Mouse (Mus musculus) MEL (cell line): Measurements from ENCODE around the gene Defa34. TPM values are rescaled to one million over a fixed set of nuclear protein-coding genes. Genes with fewer than 3 reads are reported as not detected.
"Not testable (repeated sequence)": the region's sequence is repeated elsewhere in the genome, so short reads cannot be mapped to it uniquely, and the experiment has no call there.

Experiments
- DNase-seq: peaks from one replicate; pipeline ENCODE4 v3.0.0; 2011; ENCODE audit warnings: low read depth, low spot score
- H3K27ac ChIP-seq: 2 replicates; pipeline ENCODE4 v1.5.1; 2012; ENCODE audit warnings: low read depth, mild to moderate bottlenecking, control low read depth, low read length, moderate library complexity; ENCODE audit not compliant: control insufficient read depth
- H3K27me3 ChIP-seq, 2 experiments: fragments of 150-350 bp in 1 of 2; sonication (generic) in 1 of 2; 2 replicates each; pipeline ENCODE4 v1.6.1; 2012; ENCODE audit warnings: low read length in 2 of 2, mild to moderate bottlenecking in 2 of 2, improper control_type of control experiment in 1 of 2, moderate library complexity in 1 of 2; ENCODE audit not compliant: insufficient read depth in 2 of 2, control insufficient read depth in 1 of 2
- H3K36me3 ChIP-seq, 2 experiments: 2 replicates each; pipeline ENCODE4 v1.6.1; 2012 to 2014; ENCODE audit warnings: low read length in 2 of 2, improper control_type of control experiment in 1 of 2, inconsistent platforms in 1 of 2, mild to moderate bottlenecking in 1 of 2; ENCODE audit not compliant: insufficient read depth in 2 of 2, control insufficient read depth in 1 of 2
- H3K4me1 ChIP-seq, 2 experiments: fragments of 150-350 bp in 1 of 2; sonication (generic) in 1 of 2; 2 replicates each; pipeline ENCODE4 v1.6.1; 2012; ENCODE audit warnings: low read length in 2 of 2, improper control_type of control experiment in 1 of 2, mild to moderate bottlenecking in 1 of 2; ENCODE audit not compliant: insufficient read depth in 2 of 2, control insufficient read depth in 1 of 2
- H3K4me3 ChIP-seq, 2 experiments: fragments of 150-350 bp in 1 of 2; sonication (generic) in 1 of 2; 2 replicates each; pipeline ENCODE4 v1.5.1; 2012; ENCODE audit warnings: low read depth in 2 of 2, low read length in 2 of 2, mild to moderate bottlenecking in 2 of 2, moderate library complexity in 2 of 2, control low read depth in 1 of 2, improper control_type of control experiment in 1 of 2; ENCODE audit not compliant: control insufficient read depth in 1 of 2, insufficient read depth in 1 of 2
- H3K79me2 ChIP-seq: 2 replicates; pipeline ENCODE4 v1.6.1; 2012; ENCODE audit warnings: mild to moderate bottlenecking, low read length, moderate library complexity; ENCODE audit not compliant: control insufficient read depth, poor library complexity, insufficient read depth
- H3K9ac ChIP-seq: 2 replicates; pipeline ENCODE4 v1.6.1; 2012; ENCODE audit warnings: low read depth, mild to moderate bottlenecking, control low read depth, low read length, moderate library complexity; ENCODE audit not compliant: control insufficient read depth, poor library complexity, severe bottlenecking
- H3K9me3 ChIP-seq: fragments of 150-350 bp; sonication (generic); replicated peaks from 2 replicates; pipeline ENCODE4 v1.6.1; 2012; ENCODE audit warnings: mild to moderate bottlenecking, low read length, improper control_type of control experiment, moderate library complexity; ENCODE audit not compliant: insufficient read depth
- polyA plus RNA-seq, 2 experiments: library from polyadenylated mRNA; stranded (reverse) in 1 of 2; unstranded in 1 of 2; fragments of >175 nt in 1 of 2; fragments of >200 nt in 1 of 2; gene quantifications; 2 replicates each; pipeline versions ENCODE4 v1.2.1 to v1.2.4; 2012; ENCODE audit warnings: low replicate concordance in 2 of 2, low read depth in 1 of 2; ENCODE audit not compliant: insufficient read length in 2 of 2, insufficient read depth in 1 of 2, missing spikeins in 1 of 2
- total RNA-seq: library from RNA; depleted of rRNA; stranded (reverse); fragments of 300-350 nt; gene quantifications from 2 replicates; pipeline ENCODE4 v1.2.3, GENCODE M21; 2012; rRNA removed

Defa34 gene
- not detected in 2 replicates for total RNA-seq
- polyA plus RNA-seq: not detected

DNA sequence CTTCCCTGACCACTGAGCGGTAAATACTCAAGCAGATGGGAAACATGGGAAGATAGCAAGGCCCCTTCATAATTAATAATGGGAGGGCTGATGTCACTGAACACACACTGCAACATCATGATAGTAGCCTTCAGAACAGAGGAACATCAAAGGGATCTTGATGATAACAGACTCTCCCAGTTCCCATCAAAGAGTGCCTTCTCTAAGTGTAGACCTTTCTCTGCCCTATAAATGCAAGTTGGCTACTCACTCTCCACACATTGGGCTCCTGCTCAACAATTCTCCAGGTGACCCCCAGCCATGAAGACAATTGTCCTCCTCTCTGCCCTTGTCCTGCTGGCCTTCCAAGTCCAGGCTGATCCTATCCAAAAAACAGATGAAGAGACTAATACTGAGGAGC, at the start of gene Defa34:
Gene Defa34, plus strand, starts transcription at position 301 of the 400 bp plus-strand sequence.
- not testable (repeated sequence) for H3K27ac ChIP-seq, DNase-seq, H3K36me3 ChIP-seq, H3K9ac ChIP-seq, H3K27me3 ChIP-seq, H3K4me3 ChIP-seq, H3K9me3 ChIP-seq, H3K4me1 ChIP-seq, H3K79me2 ChIP-seq

DNA sequence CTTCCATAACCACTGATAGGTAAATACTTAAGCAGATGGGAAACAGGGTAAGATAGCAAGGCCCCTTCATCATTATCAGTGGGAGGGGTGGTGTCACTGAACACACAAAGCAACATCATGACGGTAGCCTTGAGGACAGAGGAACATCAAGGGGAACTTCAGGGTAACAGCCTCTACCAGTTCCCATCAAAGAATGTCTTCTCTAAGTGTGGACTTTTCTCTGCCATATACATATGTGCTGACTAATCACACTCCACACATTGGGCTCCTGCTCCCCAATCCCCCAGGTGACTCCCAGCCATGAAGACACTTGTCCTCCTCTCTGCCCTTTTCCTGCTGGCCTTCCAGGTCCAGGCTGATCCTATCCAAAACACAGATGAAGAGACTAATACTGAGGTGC, 47.7 kb upstream of the Defa34 start, which contains the start of gene Defa26:
Gene Defa26, plus strand, starts transcription at position 301 of the 400 bp plus-strand sequence.
- not testable (repeated sequence) for H3K4me1 ChIP-seq, H3K4me3 ChIP-seq, H3K9me3 ChIP-seq, H3K27ac ChIP-seq, H3K27me3 ChIP-seq, H3K36me3 ChIP-seq, H3K9ac ChIP-seq, H3K79me2 ChIP-seq, DNase-seq

DNA sequence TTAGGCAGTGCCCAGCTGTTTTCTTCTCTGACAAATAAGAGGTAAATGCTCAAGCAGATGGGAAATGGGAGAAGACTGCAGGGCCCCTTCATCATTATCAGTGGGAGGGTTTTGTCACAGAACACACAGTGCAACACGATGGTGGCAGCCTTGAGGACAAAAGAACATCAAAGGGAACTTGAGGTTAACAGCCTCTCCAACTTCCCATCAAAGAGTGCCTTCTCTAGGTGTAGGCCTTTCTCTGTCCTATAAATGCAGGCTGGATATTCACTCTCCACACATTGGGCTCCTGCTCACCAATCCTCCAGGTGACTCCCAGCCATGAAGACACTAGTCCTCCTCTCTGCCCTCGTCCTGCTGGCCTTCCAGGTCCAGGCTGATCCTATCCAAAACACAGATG, 10.1 kb upstream of the Defa34 start, which contains the start of gene Defa17:
Gene Defa17, plus strand, starts transcription at position 301 of the 400 bp plus-strand sequence.
- not testable (repeated sequence) for H3K9me3 ChIP-seq, H3K79me2 ChIP-seq, DNase-seq, H3K36me3 ChIP-seq, H3K27ac ChIP-seq, H3K27me3 ChIP-seq, H3K4me3 ChIP-seq, H3K9ac ChIP-seq, H3K4me1 ChIP-seq

DNA sequence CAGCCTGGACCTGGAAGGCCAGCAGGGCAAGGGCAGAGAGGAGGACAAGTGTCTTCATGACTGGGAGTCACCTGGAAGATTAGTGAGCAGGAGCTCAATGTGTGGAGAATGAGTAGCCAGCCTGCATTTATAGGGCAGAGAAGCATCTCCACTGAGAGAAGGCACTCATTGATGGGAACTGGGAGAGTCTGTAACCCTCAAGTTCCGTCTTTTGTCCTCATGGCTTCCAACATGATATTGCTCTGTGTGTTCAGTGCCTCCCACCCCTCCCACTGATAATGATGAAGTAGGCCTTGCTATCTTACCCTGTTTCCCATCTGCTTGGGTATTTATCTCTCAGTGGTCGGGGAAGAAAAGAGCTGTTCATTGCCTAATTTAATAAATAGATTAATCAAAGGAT, 37.9 kb downstream of the Defa34 start, which contains the start of gene AY761184:
Gene AY761184, minus strand, starts transcription at position 101 of the 400 bp plus-strand sequence.
- not testable (repeated sequence) for H3K36me3 ChIP-seq, H3K79me2 ChIP-seq, H3K9ac ChIP-seq, H3K27ac ChIP-seq, DNase-seq, H3K4me3 ChIP-seq, H3K9me3 ChIP-seq, H3K27me3 ChIP-seq, H3K4me1 ChIP-seq

Other genes starting within 250 kb of the Defa34 start
- not detected in 2 replicates for gene Defa36, start 238.4 kb upstream of the Defa34 start, total RNA-seq
- not detected for gene Defa36, start 238.4 kb upstream of the Defa34 start, polyA plus RNA-seq
- not detected in 2 replicates for gene Gm7849, start 209.2 kb upstream of the Defa34 start, total RNA-seq
- gene Gm7849, start 209.2 kb upstream of the Defa34 start, polyA plus RNA-seq: not detected
- not detected in 2 replicates for gene Defa20, start 156.5 kb upstream of the Defa34 start, total RNA-seq
- not detected for gene Defa20, start 156.5 kb upstream of the Defa34 start, polyA plus RNA-seq
- not detected in 2 replicates for gene Defa32, start 136.8 kb upstream of the Defa34 start, total RNA-seq
- gene Defa32, start 136.8 kb upstream of the Defa34 start, polyA plus RNA-seq: not detected
- not detected in 2 replicates for gene Defa37, start 100.4 kb upstream of the Defa34 start, total RNA-seq
- not detected for gene Defa37, start 100.4 kb upstream of the Defa34 start, polyA plus RNA-seq
- not detected in 2 replicates for gene Defa28, start 82.8 kb upstream of the Defa34 start, total RNA-seq
- gene Defa28, start 82.8 kb upstream of the Defa34 start, polyA plus RNA-seq: not detected
- not detected in 2 replicates for gene Gm7861, start 71.3 kb upstream of the Defa34 start, total RNA-seq
- not detected for gene Gm7861, start 71.3 kb upstream of the Defa34 start, polyA plus RNA-seq
- gene Defa26, start 47.6 kb upstream of the Defa34 start, total RNA-seq: not detected in 2 replicates
- not detected for gene Defa26, start 47.6 kb upstream of the Defa34 start, polyA plus RNA-seq
- not detected in 2 replicates for gene Defa17, start 10.0 kb upstream of the Defa34 start, total RNA-seq
- gene Defa17, start 10.0 kb upstream of the Defa34 start, polyA plus RNA-seq: not detected
- gene AY761184, start 37.8 kb downstream of the Defa34 start, total RNA-seq: not detected in 2 replicates
- not detected for gene AY761184, start 37.8 kb downstream of the Defa34 start, polyA plus RNA-seq
- gene Defa24, start 68.7 kb downstream of the Defa34 start, total RNA-seq: not detected in 2 replicates
- not detected for gene Defa24, start 68.7 kb downstream of the Defa34 start, polyA plus RNA-seq
- not detected in 2 replicates for gene Defb50, start 157.7 kb downstream of the Defa34 start, total RNA-seq
- gene Defb50, start 157.7 kb downstream of the Defa34 start, polyA plus RNA-seq: not detected
- not detected in 2 replicates for gene Defb2, start 174.1 kb downstream of the Defa34 start, total RNA-seq
- gene Defb2, start 174.1 kb downstream of the Defa34 start, polyA plus RNA-seq: not detected
- not detected in 2 replicates for gene Defb10, start 193.1 kb downstream of the Defa34 start, total RNA-seq
- not detected for gene Defb10, start 193.1 kb downstream of the Defa34 start, polyA plus RNA-seq
- gene Defb9, start 219.6 kb downstream of the Defa34 start, total RNA-seq: not detected in 2 replicates
- gene Defb9, start 219.6 kb downstream of the Defa34 start, polyA plus RNA-seq: not detected
- not detected in 2 replicates for gene Defb11, start 240.6 kb downstream of the Defa34 start, total RNA-seq
- gene Defb11, start 240.6 kb downstream of the Defa34 start, polyA plus RNA-seq: not detected